Mouse (Mus musculus) kidney, embryonic 14.5 days (tissue): ENCODE results near the gene Tlnrd1. TPM values are rescaled to one million over a fixed set of nuclear protein-coding genes. Genes with fewer than 3 reads are reported as not detected.

Experiments used
- ATAC-seq: fragments of 200-750 bp; cut with Nextera tagmentation; 2 replicates; pipeline ENCODE4 v1.8.0; 2017; ENCODE audit warnings: moderate number of reproducible peaks, mild to moderate bottlenecking, moderate TSS enrichment, moderate library complexity; ENCODE audit not compliant: low FRiP score, low TSS enrichment
- H3K27ac ChIP-seq: fragments of 300-500 bp; sonication (generic); 2 replicates; pipeline ENCODE4 v1.5.1; 2014; ENCODE audit warnings: low read depth, mild to moderate bottlenecking, low read length, moderate library complexity, mixed read lengths
- H3K27me3 ChIP-seq: fragments of 300-500 bp; sonication (generic); 2 replicates; pipeline ENCODE4 v1.6.1; 2014; ENCODE audit warnings: mild to moderate bottlenecking, low read length; ENCODE audit not compliant: control insufficient read depth, insufficient read depth
- H3K36me3 ChIP-seq: fragments of 300-500 bp; sonication (generic); 2 replicates; pipeline ENCODE4 v1.6.1; 2014; ENCODE audit warnings: low read length, mixed read lengths; ENCODE audit not compliant: control insufficient read depth, insufficient read depth
- H3K4me1 ChIP-seq: fragments of 300-500 bp; sonication (generic); 2 replicates; pipeline ENCODE4 v1.6.1; 2014; ENCODE audit warnings: low read length, mixed read lengths; ENCODE audit not compliant: control insufficient read depth, insufficient read depth
- H3K4me2 ChIP-seq: fragments of 300-500 bp; sonication (generic); replicated peaks from 2 replicates; pipeline ENCODE4 v1.6.1; 2014; ENCODE audit warnings: low read depth, mild to moderate bottlenecking, low read length
- H3K4me3 ChIP-seq: fragments of 300-500 bp; sonication (generic); 2 replicates; pipeline ENCODE4 v1.5.1; 2014; ENCODE audit warnings: mild to moderate bottlenecking, low read length
- H3K9ac ChIP-seq: fragments of 300-500 bp; sonication (generic); 2 replicates; pipeline ENCODE4 v1.6.1; 2014; ENCODE audit warnings: low read depth, mild to moderate bottlenecking, low read length, moderate library complexity
- H3K9me3 ChIP-seq: fragments of 300-500 bp; sonication (generic); 2 replicates; pipeline ENCODE4 v1.6.1; 2016; ENCODE audit warnings: low read length; ENCODE audit not compliant: control insufficient read depth
- WGBS: fragments of 180-500 bp; shearing (Covaris S2); extraction: QIAGEN DNeasy Blood & Tissue Kit; methylation state at CpG from one replicate; pipeline ENCODE4 v1.1.7; 2014; 5-methylcytosine and 5-hydroxymethylcytosine counted together
- polyA plus RNA-seq: library from polyadenylated mRNA; unstranded; fragments of >200 nt; fragmentation: Nextera tagmentation; extraction: Ambion mirVana; gene quantifications from 2 replicates; pipeline ENCODE4 v1.2.1, GENCODE M21; 2014

Gene Tlnrd1
- polyA plus RNA-seq, 1 experiment from 2014 or later: 16.2 TPM

DNA sequence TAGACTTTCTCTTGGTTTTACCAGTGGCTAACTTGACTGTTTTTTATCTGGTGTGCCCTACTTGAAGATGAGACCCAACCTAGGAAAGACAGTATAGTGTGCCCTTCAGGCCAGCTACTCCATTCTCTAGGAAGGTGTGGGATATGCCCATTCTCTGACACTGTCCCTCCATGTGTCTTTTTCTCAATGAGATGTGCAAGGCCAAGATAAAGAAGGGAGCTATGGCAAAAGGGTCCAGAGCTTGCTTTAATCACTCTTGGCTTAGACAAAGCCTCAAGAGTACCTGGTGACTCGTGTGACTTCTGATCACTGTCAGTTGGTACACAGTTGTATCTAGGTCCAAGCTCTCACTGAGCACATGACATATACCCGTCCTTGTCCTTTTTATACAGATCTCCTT, 44.0 kb downstream of the Tlnrd1 start:
- H3K9ac ChIP-seq: no peak overlapping the region
- no peak overlapping the region for H3K4me3 ChIP-seq
- no peaks in the 10 kb centered on the region for H3K4me1 ChIP-seq
- WGBS: 80% methylated on average over 2 of the region's 2 CpGs
- no peak overlapping the region for H3K27ac ChIP-seq
- H3K27me3 ChIP-seq: no peaks in the 10 kb centered on the region
- no peak for ATAC-seq
- no peaks in the 10 kb centered on the region for H3K9me3 ChIP-seq
- no peak overlapping the region for H3K4me2 ChIP-seq
- H3K36me3 ChIP-seq: no peaks in the 10 kb centered on the region

DNA sequence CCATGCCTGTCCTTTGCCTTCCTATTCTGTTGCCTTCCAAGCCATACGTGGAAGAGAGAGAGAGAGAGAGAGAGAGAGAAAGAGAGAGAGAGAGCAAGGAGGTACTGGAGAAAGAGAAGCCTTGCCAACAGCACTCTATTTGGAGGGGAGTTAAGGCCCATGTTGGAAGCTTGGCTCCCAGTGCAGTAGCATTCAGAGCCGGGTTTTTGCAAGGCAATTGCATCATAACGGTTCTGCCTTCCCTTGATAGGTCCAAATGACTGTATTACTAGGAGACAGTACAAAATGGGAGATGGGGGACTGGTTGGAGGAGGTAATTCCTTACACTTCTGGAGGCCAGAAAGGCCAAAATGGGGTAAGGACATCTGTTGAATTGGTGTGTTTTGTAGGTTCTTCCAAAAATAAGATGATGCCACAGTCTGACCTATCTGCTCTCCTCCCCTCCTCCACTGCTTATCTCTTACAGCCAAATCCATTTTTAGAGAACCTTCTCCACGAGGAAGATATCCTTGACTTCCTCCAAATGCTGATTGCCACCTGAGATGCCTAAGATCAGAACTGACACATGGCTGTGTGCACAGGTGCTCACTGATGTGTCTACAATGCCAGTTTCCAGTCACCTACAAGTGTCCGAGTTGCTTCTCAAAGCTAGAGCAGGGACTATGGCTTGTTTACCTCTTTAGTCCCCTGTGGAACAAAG, 45.4 kb downstream of the Tlnrd1 start:
- 80% methylated on average over 5 of the region's 5 CpGs for WGBS
- ATAC-seq: no peak
- Histone ChIP-seq H3K9ac (no peak overlapping the region), H3K27me3 (no peaks in the 10 kb centered on the region), H3K4me2 (no peak overlapping the region), H3K4me1 (no peaks in the 10 kb centered on the region), H3K36me3 (no peaks in the 10 kb centered on the region), H3K27ac (no peak overlapping the region), H3K4me3 (no peak overlapping the region), H3K9me3 (no peaks in the 10 kb centered on the region)

Other genes starting within 250 kb of the Tlnrd1 start
- 1.6 and 2.5 TPM in 2 replicates for gene Il16, start 138.6 kb downstream of the Tlnrd1 start, polyA plus RNA-seq
- gene Cfap161, start 89.4 kb downstream of the Tlnrd1 start, polyA plus RNA-seq: not detected in 2 replicates
- 81.6 and 101 TPM in 2 replicates for gene Mesd, start 161 bp upstream of the Tlnrd1 start, polyA plus RNA-seq
- gene Cemip, start 202.2 kb upstream of the Tlnrd1 start, polyA plus RNA-seq: 0.16 and 0.36 TPM in 2 replicates